Mouse (Mus musculus) v-Abl transformed pro-B cells (cell line): ENCODE data around the gene Col10a1.
"Not testable (repeated sequence)": the region's sequence is repeated elsewhere in the genome, so short reads cannot be mapped to it uniquely, and the experiment has no call there.

Source experiments
- in situ Hi-C, 2 experiments: fragments of 400-800 bp; cut with MboI; formaldehyde crosslinking; loops; one replicate each; pipeline ENCODE4 v1.15.1; 2025; ENCODE audit not compliant: unreplicated experiment in 2 of 2

Col10a1 gene

GRCm38 (mm10) chr10:34389681-34390080, at the start of gene Col10a1:
Gene Col10a1 (plus strand): TSS chr10:34389981.
- in situ Hi-C loops: no loop called here

- in situ Hi-C loops: no loop called here
Observed at GRCm38 (mm10) chr10:34341014-34341413, 48.8 kb upstream of the Col10a1 start.

- in situ Hi-C loops: no loop called here
Observed at GRCm38 (mm10) chr10:34341886-34342285, 47.9 kb upstream of the Col10a1 start.

GRCm38 (mm10) chr10:34352166-34352565, 37.6 kb upstream of the Col10a1 start:
- in situ Hi-C loops: no loop called here

GRCm38 (mm10) chr10:34358263-34358662, 31.5 kb upstream of the Col10a1 start:
- in situ Hi-C loops: no loop called here

- in situ Hi-C loops: no loop called here
Observed at GRCm38 (mm10) chr10:34363756-34364155, 26.0 kb upstream of the Col10a1 start.

- in situ Hi-C loops: no loop called here
Observed at GRCm38 (mm10) chr10:34368138-34368537, 21.6 kb upstream of the Col10a1 start.

GRCm38 (mm10) chr10:34373332-34373731, 16.4 kb upstream of the Col10a1 start:
- in situ Hi-C loops: no loop called here

- in situ Hi-C loops: no loop called here
Observed at GRCm38 (mm10) chr10:34385636-34386035, 4.1 kb upstream of the Col10a1 start.

GRCm38 (mm10) chr10:34396959-34397358, 7.2 kb downstream of the Col10a1 start:
- in situ Hi-C loops: no loop called here

- in situ Hi-C loops: no loop called here
Observed at GRCm38 (mm10) chr10:34399267-34399666, 9.5 kb downstream of the Col10a1 start.

- in situ Hi-C loops: no loop called here
Observed at GRCm38 (mm10) chr10:34418204-34418756, 28.5 kb downstream of the Col10a1 start, which contains the start of gene Nt5dc1. Gene Nt5dc1 (minus strand): TSS chr10:34418552.

- in situ Hi-C loops: not testable (repeated sequence)
Observed at GRCm38 (mm10) chr10:34418794-34419193, 29.0 kb downstream of the Col10a1 start.

- in situ Hi-C loops: no loop called here
Observed at GRCm38 (mm10) chr10:34431783-34432182, 42.0 kb downstream of the Col10a1 start.

- in situ Hi-C loops: not testable (repeated sequence)
Observed at GRCm38 (mm10) chr10:34434191-34434590, 44.4 kb downstream of the Col10a1 start.
